Mouse (Mus musculus): ENCODE results near the gene Exoc3l. TPM values are rescaled to one million over a fixed set of nuclear protein-coding genes. Genes with fewer than 3 reads are reported as not detected.

Gene Exoc3l
- polyA plus RNA-seq, 1 experiment from 2014 or later = 11.1 TPM

DNA sequence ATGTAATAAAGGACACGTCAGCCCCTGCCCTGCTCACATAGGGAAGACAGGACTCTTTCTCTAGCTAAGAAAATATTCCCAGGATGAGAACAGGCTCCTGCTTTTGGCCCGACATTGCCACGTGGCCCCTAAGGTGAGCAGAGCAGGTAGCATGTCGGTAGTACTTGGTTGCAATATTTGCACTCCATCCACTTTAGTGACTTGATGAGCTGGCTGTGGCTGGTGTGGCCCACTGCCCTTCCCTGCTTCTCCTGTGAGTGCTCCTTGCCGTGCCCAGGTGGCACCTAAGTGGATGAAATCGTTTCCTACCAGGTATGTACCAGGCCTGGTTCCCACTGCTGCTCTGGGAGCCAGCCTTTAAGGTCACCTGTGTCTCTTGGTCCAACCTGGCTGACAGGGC, 43.9 kb downstream of the Exoc3l start:
- Histone ChIP-seq H3K9ac (no peak overlapping the region), H3K4me3 (no peak overlapping the region), H3K36me3 (peaks cover 62% of the 10 kb centered on the region), H3K27me3 (peaks cover 14% of the 10 kb centered on the region), H3K9me3 (no peaks in the 10 kb centered on the region), H3K27ac (no peak overlapping the region), H3K4me1 (peaks cover 20% of the 10 kb centered on the region), H3K4me2 (no peak overlapping the region)
- WGBS = 92% methylated on average over 6 of the region's 6 CpGs
- ATAC-seq (ENCODE audit: insufficient number of reproducible peaks, insufficient read depth, low FRiP score, low TSS enrichment, low read depth) = no peak

GRCm38 (mm10) chr8:105241016-105241415, 54.9 kb downstream of the Exoc3l start:
- H3K27ac ChIP-seq = no peak overlapping the region
- no peaks in the 10 kb centered on the region for H3K9me3 ChIP-seq
- no peak for ATAC-seq (ENCODE audit: insufficient number of reproducible peaks, insufficient read depth, low FRiP score, low TSS enrichment, low read depth)
- no peak overlapping the region for H3K9ac ChIP-seq
- no peak overlapping the region for H3K4me2 ChIP-seq
- no peak overlapping the region for H3K4me3 ChIP-seq
- 94% methylated on average over 7 of the region's 7 CpGs for WGBS
- peaks cover 57% of the 10 kb centered on the region for H3K36me3 ChIP-seq
- H3K4me1 ChIP-seq = no peaks in the 10 kb centered on the region
- no peaks in the 10 kb centered on the region for H3K27me3 ChIP-seq

MicroRNAs encoded within 50 kb of the gene (microRNA counts, 519-probe panel; counts per million panel counts)
- microRNA mmu-miR-328 = 236 counts per million, percentile 44 among the panel's probes with 10 or more counts

Small RNA genes within 50 kb of the gene (microRNA-seq; reads per million reads assigned to microRNA genes)
- gene Gm27320 (not detected), gene Mir328 (212 reads per million, percentile 62 among the genes with 10 or more reads in this experiment)

Other genes with a start within 250 kb of the Exoc3l start
- gene Ces3a, start 247.5 kb downstream of the Exoc3l start, polyA plus RNA-seq (2015; fragmentation: Nextera tagmentation; extraction: Ambion mirVana) = not detected in 2 replicates
- gene Ces3b, start 212.3 kb downstream of the Exoc3l start, polyA plus RNA-seq (2015; fragmentation: Nextera tagmentation; extraction: Ambion mirVana) = not detected in 2 replicates
- gene Ces4a, start 164.3 kb downstream of the Exoc3l start, polyA plus RNA-seq (2015; fragmentation: Nextera tagmentation; extraction: Ambion mirVana) = 0.18 TPM in 1 of 2 replicates, not detected in the other
- gene Cbfb, start 125.4 kb downstream of the Exoc3l start, polyA plus RNA-seq (2015; fragmentation: Nextera tagmentation; extraction: Ambion mirVana) = 102 and 118 TPM in 2 replicates
- 24.5 and 26.6 TPM in 2 replicates for gene D230025D16Rik, start 71.0 kb downstream of the Exoc3l start, polyA plus RNA-seq (2015; fragmentation: Nextera tagmentation; extraction: Ambion mirVana)
- 25.9 and 29.7 TPM in 2 replicates for gene B3gnt9, start 40.9 kb downstream of the Exoc3l start, polyA plus RNA-seq (2015; fragmentation: Nextera tagmentation; extraction: Ambion mirVana)
- gene Tradd, start 31.5 kb downstream of the Exoc3l start, polyA plus RNA-seq (2015; fragmentation: Nextera tagmentation; extraction: Ambion mirVana) = 22.8 and 24.7 TPM in 2 replicates
- 2.1 TPM in 2 replicates for gene Fbxl8, start 31.5 kb downstream of the Exoc3l start, polyA plus RNA-seq (2015; fragmentation: Nextera tagmentation; extraction: Ambion mirVana)
- 0.13 and 0.22 TPM in 2 replicates for gene Hsf4, start 26.3 kb downstream of the Exoc3l start, polyA plus RNA-seq (2015; fragmentation: Nextera tagmentation; extraction: Ambion mirVana)
- gene Nol3, start 20.0 kb downstream of the Exoc3l start, polyA plus RNA-seq (2015; fragmentation: Nextera tagmentation; extraction: Ambion mirVana) = 1.8 and 2.8 TPM in 2 replicates
- gene 4931428F04Rik, start 6.2 kb downstream of the Exoc3l start, polyA plus RNA-seq (2015; fragmentation: Nextera tagmentation; extraction: Ambion mirVana) = 22.1 and 23.0 TPM in 2 replicates
- gene E2f4, start 1.6 kb upstream of the Exoc3l start, polyA plus RNA-seq (2015; fragmentation: Nextera tagmentation; extraction: Ambion mirVana) = 78.9 and 81.7 TPM in 2 replicates
- 6.0 and 6.7 TPM in 2 replicates for gene Elmo3, start 9.5 kb upstream of the Exoc3l start, polyA plus RNA-seq (2015; fragmentation: Nextera tagmentation; extraction: Ambion mirVana)
- 1.3 and 1.8 TPM in 2 replicates for gene Lrrc29, start 30.2 kb upstream of the Exoc3l start, polyA plus RNA-seq (2015; fragmentation: Nextera tagmentation; extraction: Ambion mirVana)
- gene Tmem208, start 30.3 kb upstream of the Exoc3l start, polyA plus RNA-seq (2015; fragmentation: Nextera tagmentation; extraction: Ambion mirVana) = 121 TPM in 2 replicates
- 2.3 and 3.0 TPM in 2 replicates for gene Fhod1, start 51.9 kb upstream of the Exoc3l start, polyA plus RNA-seq (2015; fragmentation: Nextera tagmentation; extraction: Ambion mirVana)
- gene Slc9a5, start 52.7 kb upstream of the Exoc3l start, polyA plus RNA-seq (2015; fragmentation: Nextera tagmentation; extraction: Ambion mirVana) = 5.9 and 6.0 TPM in 2 replicates
- gene Plekhg4, start 77.2 kb upstream of the Exoc3l start, polyA plus RNA-seq (2015; fragmentation: Nextera tagmentation; extraction: Ambion mirVana) = 0.39 and 0.81 TPM in 2 replicates
- gene Kctd19, start 117.4 kb upstream of the Exoc3l start, polyA plus RNA-seq (2015; fragmentation: Nextera tagmentation; extraction: Ambion mirVana) = not detected in 2 replicates
- gene Lrrc36, start 117.5 kb upstream of the Exoc3l start, polyA plus RNA-seq (2015; fragmentation: Nextera tagmentation; extraction: Ambion mirVana) = 0.22 TPM in 1 of 2 replicates, not detected in the other
- gene Tppp3, start 175.4 kb upstream of the Exoc3l start, polyA plus RNA-seq (2015; fragmentation: Nextera tagmentation; extraction: Ambion mirVana) = 18.7 and 23.1 TPM in 2 replicates
- 52.2 and 53.3 TPM in 2 replicates for gene Zdhhc1, start 200.8 kb upstream of the Exoc3l start, polyA plus RNA-seq (2015; fragmentation: Nextera tagmentation; extraction: Ambion mirVana)
- 0.87 and 1.1 TPM in 2 replicates for gene Hsd11b2, start 222.7 kb upstream of the Exoc3l start, polyA plus RNA-seq (2015; fragmentation: Nextera tagmentation; extraction: Ambion mirVana)